Mouse (Mus musculus) inflammation-experienced regulatory T-cells, adult 6 months (primary cell): Measurements from ENCODE around the gene Sipa1l3. TPM values are rescaled to one million over a fixed set of nuclear protein-coding genes. Genes with fewer than 3 reads are reported as not detected.

Experiments
- ATAC-seq: one replicate; pipeline ENCODE4 v1.8.0; 2017
- polyA plus RNA-seq, 3 experiments: library from polyadenylated mRNA; unstranded; fragments of 100-300 nt; shearing (Covaris generic); gene quantifications; one replicate each; pipeline ENCODE4 v1.2.1; 2017

Gene Sipa1l3
- polyA plus RNA-seq, 3 experiments from 2014 or later: 2.5 to 4.9 (median 4.1) TPM

DNA sequence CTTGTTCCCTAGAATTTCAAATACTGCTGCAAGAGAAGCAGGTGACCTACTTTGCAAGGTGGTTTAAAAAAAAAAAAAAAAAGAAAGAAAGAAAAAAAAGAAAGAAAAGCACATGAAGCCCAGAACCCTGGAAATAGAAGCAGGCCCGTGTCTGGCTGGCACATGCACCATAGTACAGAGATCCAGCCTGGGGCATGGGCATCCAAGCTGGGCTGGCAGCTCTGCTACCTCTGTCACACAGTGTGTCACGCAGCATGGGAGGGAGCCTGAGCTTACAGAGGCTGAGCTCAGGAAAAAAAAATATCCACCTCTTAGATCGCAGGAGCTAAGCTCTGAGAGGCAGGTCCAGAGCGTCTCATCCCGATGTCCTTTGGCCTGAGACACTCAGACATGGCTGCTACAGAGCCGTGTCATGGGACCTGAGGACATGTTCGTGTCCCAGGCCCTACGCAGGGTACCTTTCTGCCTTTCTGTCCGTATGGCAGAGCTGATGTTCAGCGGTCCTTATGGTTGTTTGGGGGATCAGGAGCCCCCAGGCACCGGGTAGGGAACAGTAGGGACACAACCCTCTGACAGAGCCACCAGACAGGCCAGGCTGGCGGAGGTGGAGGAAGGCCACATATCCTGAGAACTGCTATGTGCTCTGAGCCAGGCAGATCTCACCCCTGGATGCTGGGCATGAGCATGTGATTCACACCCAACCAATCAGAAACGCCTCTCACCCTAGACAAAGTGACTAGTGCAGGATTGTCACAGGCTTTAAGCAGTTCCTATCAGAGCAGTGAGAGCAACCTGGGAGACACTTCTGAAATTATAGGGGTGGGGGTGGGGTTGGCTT, 151.1 kb downstream of the Sipa1l3 start:
- no peak for ATAC-seq

DNA sequence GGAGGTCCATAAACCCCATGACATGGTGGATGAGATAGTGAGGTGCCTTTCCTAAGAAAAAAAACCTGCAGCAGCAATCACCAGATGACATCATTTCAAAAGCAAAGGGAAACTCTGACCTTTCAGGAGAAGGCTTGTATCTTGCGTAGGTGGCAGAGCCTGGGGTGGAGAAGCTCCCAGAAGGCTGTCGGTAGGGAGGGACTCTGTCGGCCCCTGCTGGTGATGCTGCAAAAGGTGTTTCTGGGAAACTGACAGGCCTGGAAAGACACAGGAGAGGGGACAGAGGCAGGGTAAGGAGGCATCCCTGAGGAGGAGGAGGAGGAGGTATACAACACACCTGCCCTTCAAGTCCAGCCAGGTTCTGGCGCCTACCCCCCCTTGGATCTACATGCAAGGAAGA, 154.4 kb downstream of the Sipa1l3 start:
- ATAC-seq: no peak

DNA sequence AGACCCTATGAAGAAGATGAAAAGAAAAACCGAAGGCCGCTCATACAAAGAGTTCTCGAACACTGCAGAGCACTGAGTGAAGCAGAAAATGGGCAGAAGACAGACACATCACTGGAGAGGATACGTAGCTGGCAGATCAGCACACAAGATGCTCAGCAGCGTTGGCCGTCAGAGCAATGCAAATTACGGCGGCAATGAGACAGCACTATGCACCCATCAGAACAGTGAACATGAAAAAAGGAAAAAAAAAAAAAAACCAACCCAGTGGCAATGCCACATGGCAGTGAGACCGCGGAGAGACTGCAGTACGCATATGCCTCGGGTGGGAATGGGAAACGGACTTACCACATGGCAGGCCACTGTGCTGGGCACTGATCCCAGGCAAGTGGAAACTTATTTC, 156.9 kb downstream of the Sipa1l3 start:
- no peak for ATAC-seq

DNA sequence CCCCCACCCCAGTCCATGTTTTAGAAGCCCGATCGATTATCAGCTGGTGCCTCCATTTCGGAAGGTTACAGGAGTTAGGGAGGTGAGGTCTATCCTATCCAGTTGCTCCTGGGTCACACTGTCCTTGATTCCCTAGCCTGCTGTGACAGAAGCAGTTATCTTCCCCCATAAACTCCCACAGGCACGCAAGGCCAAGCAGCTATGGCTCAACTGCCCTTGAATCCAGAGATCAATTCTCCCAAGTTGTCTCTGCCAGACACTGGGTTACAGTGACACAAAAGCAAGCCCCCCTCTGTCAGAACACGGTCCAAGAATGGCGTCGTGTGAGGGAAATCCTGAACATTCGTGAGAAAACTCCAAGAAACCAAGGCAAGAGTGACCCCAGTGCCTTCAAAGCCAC, 163.0 kb downstream of the Sipa1l3 start:
- ATAC-seq: no peak

DNA sequence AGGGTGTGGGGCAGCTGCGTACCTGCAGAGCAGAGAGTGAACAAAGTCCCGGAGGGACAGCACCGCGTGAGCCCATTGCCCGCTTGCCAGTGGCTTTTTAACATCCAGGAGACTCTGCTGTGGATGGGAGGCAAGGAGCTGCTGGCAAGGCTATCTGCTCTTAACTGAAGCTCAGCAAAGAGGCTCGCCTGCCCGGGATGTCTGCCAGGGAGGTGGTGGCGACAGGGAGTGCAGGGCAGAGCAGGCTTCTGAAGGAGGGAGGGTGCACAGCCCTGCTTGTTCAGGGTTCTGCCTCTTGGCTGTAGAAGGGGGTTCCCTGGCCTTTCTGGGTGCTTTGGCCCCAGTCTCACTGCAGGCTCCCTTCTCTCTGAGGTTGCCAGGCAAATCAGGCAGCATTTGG, 164.3 kb downstream of the Sipa1l3 start:
- no peak for ATAC-seq

DNA sequence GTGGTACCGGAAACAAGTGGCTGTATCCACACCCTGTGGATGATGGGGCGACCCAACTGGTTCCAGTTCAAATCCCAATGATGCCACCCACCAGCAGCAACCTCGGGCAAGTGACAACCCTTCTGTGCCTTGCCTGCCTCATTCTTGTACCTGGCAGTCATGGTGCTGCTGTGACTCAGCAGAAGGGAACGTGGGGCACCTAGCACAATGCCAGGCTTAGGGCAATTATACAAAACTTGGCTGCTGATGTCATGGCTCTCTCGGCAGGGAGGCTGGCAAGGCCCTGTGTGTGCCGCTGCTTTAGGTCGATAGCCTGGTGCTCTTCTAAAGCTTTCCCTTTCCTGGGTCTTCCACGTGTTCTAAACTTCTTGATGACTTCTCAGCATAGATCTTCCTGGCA, 166.2 kb downstream of the Sipa1l3 start:
- no peak for ATAC-seq

DNA sequence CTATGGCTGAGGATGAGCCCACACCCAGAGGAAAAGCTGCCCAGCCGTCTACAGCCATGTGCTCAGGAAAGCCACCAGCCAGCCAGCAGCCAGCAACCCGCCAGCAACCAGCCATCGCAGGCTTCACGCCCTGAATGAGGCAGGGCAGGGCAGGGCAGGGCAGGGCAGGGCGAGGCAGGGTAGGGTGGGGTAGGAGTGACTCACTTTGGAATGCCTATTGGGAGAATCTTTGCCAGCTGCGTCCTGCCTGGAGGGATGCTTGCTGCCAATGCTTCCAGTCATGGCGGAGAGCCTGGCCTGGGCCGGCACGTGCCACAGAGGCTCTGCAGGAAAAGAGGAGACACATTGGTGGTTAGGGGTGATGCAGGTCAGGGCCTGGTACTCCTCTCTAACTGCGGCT, 168.0 kb downstream of the Sipa1l3 start:
- no peak for ATAC-seq

DNA sequence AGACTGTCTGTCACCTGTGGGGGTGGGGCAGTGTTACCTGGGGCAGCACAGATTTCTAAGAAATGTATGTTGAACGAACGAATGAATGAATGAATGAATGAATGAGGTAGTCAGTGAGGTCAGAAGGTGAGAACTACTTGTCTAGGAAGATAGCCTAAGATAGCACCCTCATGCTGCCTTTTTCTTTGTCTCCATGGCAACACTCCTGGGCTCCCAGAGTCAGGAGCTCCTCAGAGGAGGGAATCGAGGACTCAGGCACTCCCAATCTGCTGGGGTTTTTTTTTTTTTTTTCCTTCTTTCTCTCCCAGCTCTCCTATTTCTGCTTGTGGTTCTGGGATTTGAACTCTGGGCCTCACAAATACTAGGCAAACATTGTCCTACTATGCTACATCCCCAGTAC, 172.2 kb downstream of the Sipa1l3 start:
- no peak for ATAC-seq

DNA sequence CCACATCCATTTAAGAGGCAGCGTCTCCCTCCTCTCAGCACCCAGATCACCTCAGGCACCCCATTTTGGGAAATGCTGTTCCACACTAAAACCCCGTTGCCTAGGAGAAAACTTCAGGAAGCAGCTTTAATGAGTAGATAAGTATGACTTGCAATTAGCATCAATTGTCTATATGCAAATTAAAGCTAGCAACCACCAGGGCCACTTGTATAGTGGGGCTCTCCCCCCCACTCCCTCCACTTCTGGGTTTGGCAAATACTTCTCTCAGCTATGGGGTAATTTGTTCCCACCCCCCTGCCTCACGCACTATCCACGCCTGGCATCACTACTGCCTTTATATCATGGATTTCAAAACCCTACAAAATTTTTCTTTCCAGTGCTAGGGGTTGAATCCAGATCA, 172.9 kb downstream of the Sipa1l3 start:
- no peak for ATAC-seq

DNA sequence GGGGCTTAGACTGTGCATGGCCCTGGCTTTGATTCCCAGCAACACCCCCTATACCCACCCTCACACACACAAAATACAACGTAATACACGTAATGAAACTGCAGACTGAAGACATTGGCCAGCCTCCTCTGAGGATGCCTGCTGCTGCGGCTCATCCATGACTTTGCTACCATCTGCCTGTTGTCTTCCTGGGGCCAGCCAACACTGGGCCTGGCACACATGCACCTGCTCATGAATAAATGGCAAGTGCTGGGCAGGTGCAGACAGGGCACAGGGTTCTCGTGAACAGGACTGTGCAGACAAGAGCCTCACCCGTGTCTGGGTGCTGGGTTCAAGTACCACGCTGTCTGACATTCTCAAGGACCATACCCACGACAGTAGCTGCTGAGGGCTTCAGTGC, 174.7 kb downstream of the Sipa1l3 start:
- no peak for ATAC-seq

DNA sequence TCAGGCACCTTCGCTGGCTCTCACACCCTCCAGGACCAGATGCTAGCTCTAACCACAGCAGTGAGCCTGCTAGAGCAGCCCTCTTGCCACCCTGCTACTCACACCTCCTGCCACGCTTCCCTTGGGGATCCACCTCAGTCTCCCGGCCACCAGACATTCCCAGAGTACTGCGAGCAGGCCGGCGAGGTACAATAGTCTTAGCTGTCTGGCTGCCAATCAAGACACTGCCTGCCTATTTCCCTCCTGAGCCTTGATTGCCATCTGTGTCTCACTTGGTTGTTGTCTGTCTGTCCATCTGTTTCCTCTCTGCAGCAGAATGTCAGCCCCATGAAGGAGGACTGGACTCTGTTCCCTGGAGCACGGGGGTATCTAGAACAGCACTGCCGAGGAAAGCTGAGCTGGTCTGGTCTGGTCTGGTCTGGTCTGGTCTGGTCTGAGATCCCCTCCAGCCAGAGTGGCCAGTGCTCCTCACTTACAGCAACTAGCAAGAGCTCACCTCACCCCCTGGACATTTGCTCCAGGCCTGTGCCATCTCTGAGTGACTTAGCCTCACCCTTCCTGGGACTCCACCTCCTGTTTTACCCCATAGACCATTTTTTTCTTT, 175.8 kb downstream of the Sipa1l3 start:
- no peak for ATAC-seq

DNA sequence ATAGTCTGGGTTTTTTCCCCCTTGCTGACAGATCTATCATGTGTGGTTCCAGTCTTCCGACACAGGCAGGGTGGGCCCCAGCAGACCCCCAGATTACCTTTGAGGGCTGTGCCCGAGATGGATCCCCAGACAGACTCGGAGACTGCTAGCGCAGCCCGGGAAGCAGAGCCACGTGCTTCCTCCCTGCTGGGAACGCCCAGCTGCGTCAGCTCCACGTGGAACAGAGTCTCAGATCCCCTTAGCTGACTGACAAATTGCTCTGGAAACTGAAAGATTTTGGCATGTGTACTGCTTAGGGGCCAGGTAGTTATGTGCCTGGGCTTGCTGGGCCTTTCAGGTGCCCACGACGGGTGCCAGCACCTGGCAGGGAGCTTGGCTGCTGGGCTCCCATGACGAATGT, 176.7 kb downstream of the Sipa1l3 start:
- ATAC-seq: no peak

DNA sequence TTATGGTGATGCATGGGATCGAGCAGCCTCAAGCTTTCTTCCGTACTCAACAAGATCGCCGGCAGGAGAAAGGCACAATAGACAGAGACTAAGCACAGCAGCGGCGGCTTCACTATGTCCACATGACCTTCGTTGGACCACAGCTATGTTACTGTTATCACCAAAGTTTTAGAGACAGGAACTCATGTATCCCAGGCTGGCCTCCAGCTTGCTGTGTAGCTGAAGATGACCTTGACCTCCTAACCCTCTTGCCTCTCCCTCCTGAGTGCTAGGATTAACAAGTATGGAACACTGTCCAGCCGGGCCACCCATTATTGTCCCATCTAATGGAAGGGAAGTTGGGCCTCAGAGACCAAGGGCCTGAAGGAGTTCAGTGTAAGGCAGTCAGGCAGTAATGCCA, 177.6 kb downstream of the Sipa1l3 start:
- no peak for ATAC-seq

DNA sequence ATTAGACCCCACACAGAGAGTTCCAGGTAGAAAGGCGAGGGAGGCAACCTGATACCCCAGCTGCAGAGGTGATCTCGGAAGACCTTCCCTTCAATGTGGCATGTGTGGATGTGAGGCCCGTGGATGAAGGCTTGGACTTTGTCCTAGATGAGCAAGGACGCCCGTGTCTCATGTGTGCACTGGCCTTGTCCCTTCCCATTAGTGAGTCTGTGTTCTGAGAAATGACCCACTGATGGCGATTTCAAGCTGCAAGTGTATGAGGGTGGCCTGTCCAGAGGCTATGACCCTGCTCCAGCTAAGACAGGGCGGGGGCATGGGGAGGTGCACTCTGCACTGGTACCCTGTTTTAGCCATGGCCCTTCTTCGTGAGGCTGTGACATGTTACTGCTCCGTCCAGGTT, 178.2 kb downstream of the Sipa1l3 start:
- ATAC-seq: no peak

DNA sequence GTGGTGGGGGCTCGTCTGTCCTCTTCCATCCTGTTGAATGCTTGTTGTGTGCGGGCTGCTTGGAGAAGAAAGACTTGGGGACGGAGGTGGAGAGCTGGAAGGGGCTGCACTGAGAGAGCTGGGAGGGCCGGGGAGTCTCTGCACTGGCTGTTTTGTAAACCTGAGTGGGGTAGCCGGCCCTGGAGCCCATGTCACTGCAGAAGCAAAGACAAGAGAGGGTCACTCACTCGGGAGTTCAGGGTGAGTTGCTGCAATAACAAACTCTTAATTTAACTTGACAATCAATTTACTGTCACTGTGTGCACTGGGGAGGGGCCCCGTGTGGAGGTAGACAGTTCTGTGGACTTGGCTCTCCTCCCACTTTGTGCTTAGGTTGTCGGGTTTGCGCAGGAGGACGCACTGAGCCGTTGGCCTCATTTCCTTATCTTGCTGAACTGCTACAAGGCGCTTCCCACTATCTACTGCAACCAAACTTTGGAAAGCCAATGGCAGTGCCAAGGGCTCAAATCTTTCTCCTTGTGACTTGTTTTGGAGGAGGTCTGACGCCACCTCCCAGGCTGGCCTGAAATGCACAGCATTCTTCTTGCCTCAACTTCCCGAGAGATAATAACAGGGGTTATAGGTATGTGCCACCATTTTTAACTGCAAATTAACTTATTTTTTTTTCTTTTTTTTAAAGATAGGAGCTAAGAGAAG, 179.3 kb downstream of the Sipa1l3 start:
- no peak for ATAC-seq

DNA sequence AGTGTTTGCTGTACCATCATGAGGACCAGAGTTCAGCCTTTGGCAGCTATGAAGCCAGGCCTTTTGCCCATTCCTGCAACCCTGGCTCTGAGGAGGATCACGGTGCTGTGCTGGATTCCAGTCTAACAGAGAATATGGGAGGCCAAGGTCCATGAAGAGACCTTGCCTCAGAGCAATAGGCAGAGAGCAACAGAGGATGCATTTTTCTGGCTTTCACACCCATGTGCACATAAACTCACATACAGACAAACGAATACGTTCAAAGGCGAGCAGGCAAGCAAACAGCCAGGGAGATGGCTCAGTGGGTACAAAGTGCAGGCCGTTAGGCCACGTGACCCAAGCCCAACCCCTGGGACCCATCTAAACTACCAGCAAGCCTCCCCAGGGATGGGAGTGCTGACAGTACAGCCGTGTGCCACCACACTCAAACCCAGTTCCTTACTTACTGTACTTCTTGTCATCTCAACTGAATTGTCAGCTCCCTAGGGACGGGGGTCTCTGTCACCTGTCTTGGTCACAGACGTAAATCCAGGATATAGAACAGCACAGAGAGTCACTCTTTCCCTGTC, 180.0 kb downstream of the Sipa1l3 start:
- ATAC-seq: no peak

DNA sequence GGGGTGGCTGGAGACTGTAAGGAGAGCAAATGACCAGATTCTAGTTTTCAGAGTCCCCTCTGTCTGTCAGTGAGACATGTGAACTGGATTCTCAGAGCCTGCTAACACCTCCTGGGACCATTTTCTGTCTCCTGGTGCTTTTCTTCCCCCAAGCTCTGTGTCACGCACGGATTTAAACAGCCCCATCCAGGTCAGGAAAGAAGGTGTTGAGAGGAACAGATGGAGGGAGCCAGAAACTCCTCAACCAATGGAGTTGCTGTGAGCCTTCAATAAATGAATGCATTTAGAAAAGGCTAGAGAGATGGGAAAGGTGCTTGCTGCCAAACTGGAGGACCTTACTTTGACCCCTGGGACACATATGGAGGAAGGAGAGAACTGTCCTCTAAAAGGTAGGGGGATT, 180.7 kb downstream of the Sipa1l3 start:
- ATAC-seq: no peak

DNA sequence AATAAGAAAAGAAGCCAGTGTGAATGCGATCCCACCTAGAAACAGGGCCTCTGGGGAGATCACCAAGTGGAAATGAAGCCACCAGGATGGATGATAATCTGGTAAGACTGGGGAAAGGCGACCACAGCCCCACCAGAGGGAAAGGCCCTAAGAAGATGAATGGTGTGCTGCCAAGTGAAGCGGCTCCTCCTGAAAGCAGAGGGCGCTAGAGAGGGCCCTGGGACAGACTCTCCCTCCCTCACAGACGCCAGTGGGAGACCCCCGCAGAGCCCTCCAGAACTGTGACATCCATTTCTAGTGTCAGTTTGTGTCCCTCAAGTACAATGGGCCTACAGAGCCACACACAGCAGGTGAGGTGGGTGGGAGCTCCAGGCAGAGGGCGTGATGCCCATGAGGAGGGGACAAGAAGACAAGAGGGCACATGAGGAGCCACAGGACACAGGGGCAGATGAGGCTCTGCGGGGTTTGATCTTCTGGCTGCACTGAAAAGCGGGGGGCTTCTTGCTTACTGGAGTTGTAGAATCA, 181.6 kb downstream of the Sipa1l3 start:
- no peak for ATAC-seq

DNA sequence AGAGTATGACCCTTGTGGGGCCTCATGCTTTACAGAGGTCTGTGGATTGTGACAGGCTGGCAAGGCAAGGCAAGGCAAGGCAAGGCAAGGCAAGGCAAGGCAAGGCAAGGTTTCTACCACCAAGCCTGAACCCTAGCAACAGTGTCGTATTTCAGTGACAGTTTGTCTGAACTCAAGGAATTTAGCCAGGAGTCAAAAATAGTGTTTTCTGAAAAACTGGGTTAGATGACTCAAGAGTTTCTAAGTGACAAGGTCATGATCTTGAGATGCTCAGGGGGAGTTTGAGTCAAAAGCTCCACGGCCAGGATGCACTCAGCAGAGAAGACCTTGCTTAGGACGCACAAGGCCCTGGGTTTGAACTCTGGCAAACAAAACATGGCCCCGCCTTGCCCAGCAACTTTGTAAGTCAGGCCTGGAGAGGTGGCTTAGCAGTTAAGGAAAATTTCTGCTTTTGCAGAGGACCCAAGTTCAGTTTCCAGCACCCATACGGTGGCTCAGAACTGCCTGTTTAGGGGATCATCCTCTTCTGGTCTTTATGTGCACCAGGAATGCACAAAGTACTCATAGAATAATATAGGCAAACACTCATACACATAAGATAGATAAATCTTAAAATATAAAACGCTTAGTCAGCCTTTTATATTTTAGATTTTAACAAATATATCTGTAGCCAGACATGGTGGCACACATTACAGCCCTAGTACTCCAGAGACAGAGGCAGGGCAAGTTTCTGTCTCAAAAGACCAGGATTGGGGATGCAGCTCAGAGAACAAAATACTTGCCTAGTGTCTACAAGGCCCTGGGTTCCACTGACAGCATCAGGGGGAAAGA, 182.4 kb downstream of the Sipa1l3 start:
- no peak for ATAC-seq

DNA sequence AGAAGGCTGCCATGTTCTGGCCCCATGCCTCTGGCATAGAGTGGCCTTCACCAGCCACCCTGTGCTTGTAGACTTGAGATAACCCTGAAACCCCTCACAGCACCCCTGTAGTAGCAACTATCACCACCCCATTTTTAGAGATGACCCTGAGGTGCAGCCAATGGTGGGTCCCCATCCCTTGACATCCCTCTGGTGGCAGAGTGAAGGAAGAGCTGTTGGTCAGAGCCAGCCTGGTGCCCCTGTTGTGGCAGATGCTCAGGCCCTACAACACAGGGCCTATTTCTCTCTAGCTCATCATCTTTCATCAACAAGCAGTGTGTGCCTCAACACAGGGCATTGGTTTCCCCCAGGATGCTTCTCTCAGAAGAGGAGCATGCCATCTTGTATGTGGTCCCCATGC, 183.2 kb downstream of the Sipa1l3 start:
- no peak for ATAC-seq

DNA sequence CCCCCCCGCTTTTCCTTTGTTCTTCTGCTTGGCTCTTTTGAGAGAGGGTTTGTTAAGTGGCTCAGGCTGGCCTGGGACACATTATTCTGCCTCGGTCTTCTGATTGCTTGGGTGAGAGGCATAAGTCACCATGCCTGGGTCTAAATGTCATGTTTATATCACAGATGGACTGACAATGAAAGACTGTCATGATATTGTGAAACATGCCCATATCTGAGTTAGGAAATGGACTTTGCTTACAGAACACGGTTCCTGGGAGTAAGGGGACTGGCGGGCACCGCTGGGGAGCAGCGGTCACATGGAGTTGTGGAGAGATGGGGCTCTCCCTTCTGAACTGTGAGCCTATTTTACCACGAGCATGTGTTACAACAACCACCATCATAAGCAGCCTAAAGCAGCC, 184.3 kb downstream of the Sipa1l3 start:
- no peak for ATAC-seq

DNA sequence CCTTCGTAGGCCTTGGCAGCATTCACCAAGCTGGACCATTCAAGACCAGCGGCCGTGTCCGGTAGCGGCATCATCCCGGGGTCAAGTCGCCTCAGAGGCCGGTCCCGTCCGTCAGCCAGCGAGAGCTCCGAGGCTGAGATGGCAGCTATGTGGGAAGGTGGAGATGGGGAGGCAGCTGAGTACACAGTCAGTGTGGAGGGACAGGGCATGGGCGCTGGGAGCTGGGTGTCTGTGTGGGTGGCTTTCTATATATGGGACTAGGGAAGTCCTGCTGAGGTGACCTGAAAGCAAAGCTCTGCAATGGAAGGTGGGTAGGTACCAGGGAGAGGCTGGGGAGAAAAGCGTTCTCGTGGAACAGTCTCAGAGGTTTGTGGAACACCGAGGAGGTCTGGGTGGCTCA, 189.5 kb downstream of the Sipa1l3 start:
- no peak for ATAC-seq
